Mouse (Mus musculus) neutrophil, adult 65 days (primary cell): ENCODE results near the gene Olfr101. TPM values are rescaled to one million over a fixed set of nuclear protein-coding genes. Genes with fewer than 3 reads are reported as not detected.

Experiments
- total RNA-seq: library from RNA; stranded (reverse); gene quantifications from 2 replicates; pipeline ENCODE4 v1.2.4, GENCODE M21; 2023

Olfr101 gene
- not detected in 2 replicates for total RNA-seq

GRCm38 (mm10) chr17:37304213-37304612 is at the start of gene Olfr101:
TSS of gene Olfr101 (minus strand) at chr17:37304313.

DNA sequence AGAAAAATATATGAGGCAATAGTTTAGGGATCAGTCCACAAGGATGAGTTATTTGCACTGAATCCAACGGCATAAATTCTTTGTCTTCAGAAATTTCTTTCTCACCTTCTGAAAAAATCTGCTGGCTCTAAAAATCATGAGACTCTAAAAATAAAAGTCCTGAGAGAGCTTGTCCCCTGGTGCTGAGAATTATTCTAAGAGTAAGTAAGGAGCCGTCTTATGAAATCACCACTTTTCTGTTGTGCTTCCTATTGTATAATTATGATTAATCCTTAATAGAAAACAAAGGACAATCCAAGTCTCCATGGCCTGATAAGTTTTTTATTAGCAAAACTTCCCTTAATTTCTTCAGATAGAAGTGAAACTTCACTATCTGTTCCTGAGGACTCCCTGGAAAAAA is 35.5 kb upstream of the Olfr101 start, which contains the start of gene Olfr103:
TSS of gene Olfr103 (minus strand) at position 101 of the 400 bp plus-strand sequence.

GRCm38 (mm10) chr17:37316954-37317353 is 12.8 kb upstream of the Olfr101 start, which contains the start of gene Olfr102:
TSS of gene Olfr102 (minus strand) at chr17:37317054.

DNA sequence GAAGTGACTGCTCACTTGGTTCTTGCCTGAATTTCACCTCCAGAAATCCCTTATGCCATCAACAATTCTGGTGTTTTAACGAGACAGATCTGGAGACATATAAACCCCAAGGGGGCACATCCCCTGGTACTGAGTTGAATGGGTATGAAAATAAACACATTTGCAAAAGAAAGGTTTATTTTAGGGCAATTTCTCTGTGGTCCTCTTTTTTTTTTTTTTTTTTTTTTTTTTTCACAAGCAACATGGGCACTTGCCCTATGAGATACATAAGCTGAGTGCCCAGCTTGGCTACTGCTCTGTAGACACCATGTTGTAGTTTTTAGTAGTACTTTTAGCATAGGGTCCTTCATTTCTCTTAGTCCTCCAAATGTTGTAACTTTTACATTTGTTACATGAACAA is 20.8 kb downstream of the Olfr101 start, which contains the start of gene Olfr99:
TSS of gene Olfr99 (minus strand) at position 101 of the 400 bp plus-strand sequence.

GRCm38 (mm10) chr17:37270058-37270701 is 33.9 kb downstream of the Olfr101 start, which contains the start of gene H2-M3:
TSS of gene H2-M3 (plus strand) at chr17:37270220.

DNA sequence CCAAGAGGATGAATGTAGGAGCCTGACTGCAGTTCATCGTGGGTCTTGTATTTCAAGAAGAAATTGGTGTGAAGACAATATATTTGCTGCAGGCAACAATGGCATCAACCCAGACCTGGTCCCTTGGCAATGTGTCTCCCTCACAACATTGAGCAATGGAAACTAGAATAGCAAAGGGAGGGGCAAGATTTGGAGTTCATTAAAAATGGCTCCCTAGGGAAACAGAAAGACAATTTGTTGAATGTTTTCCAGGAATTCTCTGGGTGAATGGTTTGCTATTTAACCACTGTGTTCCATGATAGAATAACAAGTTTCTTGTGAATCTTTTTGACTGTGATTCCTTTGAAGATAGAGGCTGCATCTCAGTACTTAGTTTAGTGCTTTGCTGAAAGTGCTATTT is 40.5 kb downstream of the Olfr101 start, which contains the start of gene Olfr98:
TSS of gene Olfr98 (minus strand) at position 124 of the 400 bp plus-strand sequence.

Other genes with a start within 250 kb of the Olfr101 start
- not detected in 2 replicates for gene Olfr90, start 215.8 kb downstream of the Olfr101 start, total RNA-seq
- not detected in 2 replicates for gene Olfr91, start 206.0 kb downstream of the Olfr101 start, total RNA-seq
- gene Olfr92, start 184.2 kb downstream of the Olfr101 start, total RNA-seq = not detected in 2 replicates
- gene Olfr93, start 142.8 kb downstream of the Olfr101 start, total RNA-seq = not detected in 2 replicates
- gene Ubd, start 110.4 kb downstream of the Olfr101 start, total RNA-seq = not detected in 2 replicates
- not detected in 2 replicates for gene Olfr94, start 103.3 kb downstream of the Olfr101 start, total RNA-seq
- gene Olfr95, start 91.2 kb downstream of the Olfr101 start, total RNA-seq = not detected in 2 replicates
- not detected in 2 replicates for gene Olfr96, start 84.2 kb downstream of the Olfr101 start, total RNA-seq
- not detected in 2 replicates for gene Olfr97, start 67.0 kb downstream of the Olfr101 start, total RNA-seq
- gene Olfr98, start 40.6 kb downstream of the Olfr101 start, total RNA-seq = not detected in 2 replicates
- gene H2-M3, start 34.1 kb downstream of the Olfr101 start, total RNA-seq = 4.4 and 4.6 TPM in 2 replicates
- gene Olfr99, start 20.9 kb downstream of the Olfr101 start, total RNA-seq = not detected in 2 replicates
- not detected in 2 replicates for gene Olfr102, start 12.7 kb upstream of the Olfr101 start, total RNA-seq
- not detected in 2 replicates for gene Olfr103, start 35.4 kb upstream of the Olfr101 start, total RNA-seq
- gene Olfr104-ps, start 55.3 kb upstream of the Olfr101 start, total RNA-seq = not detected in 2 replicates
- gene Olfr105-ps, start 74.7 kb upstream of the Olfr101 start, total RNA-seq = not detected in 2 replicates
- not detected in 2 replicates for gene Olfr106-ps, start 86.1 kb upstream of the Olfr101 start, total RNA-seq
- not detected in 2 replicates for gene Olfr107, start 94.9 kb upstream of the Olfr101 start, total RNA-seq
- not detected in 2 replicates for gene Olfr108, start 141.2 kb upstream of the Olfr101 start, total RNA-seq
- gene Olfr109, start 154.6 kb upstream of the Olfr101 start, total RNA-seq = not detected in 2 replicates
- not detected in 2 replicates for gene H2-M2, start 179.2 kb upstream of the Olfr101 start, total RNA-seq
- not detected in 2 replicates for gene Olfr110, start 188.2 kb upstream of the Olfr101 start, total RNA-seq
- not detected in 2 replicates for gene Olfr111, start 203.7 kb upstream of the Olfr101 start, total RNA-seq